Mouse (Mus musculus) midbrain, embryonic 16.5 days (tissue): ENCODE measurements around the gene Nr4a1. TPM values are rescaled to one million over a fixed set of nuclear protein-coding genes. Genes with fewer than 3 reads are reported as not detected.
A peak's percentile ranks its signal among the peaks of the same experiment; 100 is the strongest.

ENCODE experiments used
- ATAC-seq: fragments of 200-750 bp; cut with Nextera tagmentation; 2 replicates; pipeline ENCODE4 v1.8.0; 2017; ENCODE audit warnings: moderate TSS enrichment
- H3K27ac ChIP-seq: fragments of 300-500 bp; sonication (generic); 2 replicates; pipeline ENCODE4 v1.5.1; 2014; ENCODE audit warnings: mild to moderate bottlenecking, low read length, mixed read lengths
- H3K27me3 ChIP-seq: fragments of 300-500 bp; sonication (generic); 2 replicates; pipeline ENCODE4 v1.6.1; 2014; ENCODE audit warnings: low read depth, low read length, mixed read lengths; ENCODE audit not compliant: control insufficient read depth, insufficient read depth
- H3K36me3 ChIP-seq: fragments of 300-500 bp; sonication (generic); 2 replicates; pipeline ENCODE4 v1.6.1; 2014; ENCODE audit warnings: mild to moderate bottlenecking, low read length, moderate library complexity, mixed read lengths; ENCODE audit not compliant: control insufficient read depth, insufficient read depth
- H3K4me1 ChIP-seq: fragments of 300-500 bp; sonication (generic); 2 replicates; pipeline ENCODE4 v1.6.1; 2014; ENCODE audit warnings: mild to moderate bottlenecking, low read length, mixed read lengths; ENCODE audit not compliant: control insufficient read depth, insufficient read depth
- H3K4me2 ChIP-seq: fragments of 300-500 bp; sonication (generic); 2 replicates; pipeline ENCODE4 v1.6.1; 2014; ENCODE audit warnings: mild to moderate bottlenecking, low read length, mixed read lengths
- H3K4me3 ChIP-seq: fragments of 300-500 bp; sonication (generic); 2 replicates; pipeline ENCODE4 v1.5.1; 2014; ENCODE audit warnings: low read depth, mild to moderate bottlenecking, low read length, moderate library complexity, mixed read lengths
- H3K9ac ChIP-seq: fragments of 300-500 bp; sonication (generic); 2 replicates; pipeline ENCODE4 v1.6.1; 2014; ENCODE audit warnings: low read depth, low read length, mixed read lengths
- H3K9me3 ChIP-seq: fragments of 300-500 bp; sonication (generic); replicated peaks from 2 replicates; pipeline ENCODE4 v1.6.1; 2014; ENCODE audit warnings: mild to moderate bottlenecking, low read length, mixed read lengths; ENCODE audit not compliant: control insufficient read depth, poor library complexity, severe bottlenecking
- WGBS: fragments of 180-500 bp; shearing (Covaris S2); extraction: QIAGEN DNeasy Blood & Tissue Kit; methylation state at CpG from one replicate; pipeline ENCODE4 v1.1.7; 2014; 5-methylcytosine and 5-hydroxymethylcytosine counted together
- polyA plus RNA-seq: library from polyadenylated mRNA; unstranded; fragments of >200 nt; fragmentation: Nextera tagmentation; extraction: Ambion mirVana; gene quantifications from 2 replicates; pipeline ENCODE4 v1.2.1, GENCODE M21; 2015

Nr4a1 gene
- polyA plus RNA-seq, 1 experiment from 2014 or later, result 6.4 TPM

GRCm38 (mm10) chr15:101283911-101284750 lies 30.1 kb downstream of the Nr4a1 start, which contains the start of gene Atg101:
Gene Atg101, plus strand, starts transcription at chr15:101284272.
- no peaks in the 10 kb centered on the region for H3K9me3 ChIP-seq
- H3K4me1 ChIP-seq, result peaks cover 13% of the 10 kb centered on the region
- no peaks in the 10 kb centered on the region for H3K27me3 ChIP-seq
- H3K27ac ChIP-seq, result peak within 1 kb of the TSS; percentile 81
- peaks cover under 1% of the 10 kb centered on the region for H3K36me3 ChIP-seq
- under 1% methylated on average over 61 of the region's 61 CpGs for WGBS
- peak; percentile 93 for ATAC-seq
- peak within 1 kb of the TSS; percentile 88 for H3K9ac ChIP-seq
- H3K4me3 ChIP-seq, result peak within 1 kb of the TSS; percentile 80
- peak within 1 kb of the TSS; percentile 91 for H3K4me2 ChIP-seq

GRCm38 (mm10) chr15:101286129-101286770 lies 32.2 kb downstream of the Nr4a1 start:
- no peaks in the 10 kb centered on the region for H3K27me3 ChIP-seq
- H3K9ac ChIP-seq, result no peak overlapping the region
- no peak overlapping the region for H3K4me2 ChIP-seq
- whole genome bisulfite sequencing, result 62% methylated on average over 9 of the region's 9 CpGs
- no peak overlapping the region for H3K4me3 ChIP-seq
- H3K36me3 ChIP-seq, result peaks cover 9% of the 10 kb centered on the region
- H3K9me3 ChIP-seq, result no peaks in the 10 kb centered on the region
- no peak overlapping the region for H3K27ac ChIP-seq
- ATAC-seq, result no peak
- H3K4me1 ChIP-seq, result peaks cover 13% of the 10 kb centered on the region

- Histone ChIP-seq H3K9ac (no peak overlapping the region), H3K9me3 (no peaks in the 10 kb centered on the region), H3K27ac (no peak overlapping the region), H3K4me2 (no peak overlapping the region), H3K4me1 (peaks cover 13% of the 10 kb centered on the region), H3K27me3 (no peaks in the 10 kb centered on the region), H3K36me3 (peaks cover 20% of the 10 kb centered on the region), H3K4me3 (no peak overlapping the region)
- WGBS, result 84% methylated on average over 6 of the region's 6 CpGs
- no peak for ATAC-seq
Measured at GRCm38 (mm10) chr15:101287361-101287760, 33.3 kb downstream of the Nr4a1 start.

- ATAC-seq, result no peak
- Histone ChIP-seq H3K4me3 (no peak overlapping the region), H3K27ac (no peak overlapping the region), H3K4me2 (no peak overlapping the region), H3K27me3 (no peaks in the 10 kb centered on the region), H3K9me3 (no peaks in the 10 kb centered on the region), H3K36me3 (peaks cover 24% of the 10 kb centered on the region), H3K4me1 (peaks cover 4% of the 10 kb centered on the region), H3K9ac (no peak overlapping the region)
- WGBS, result 95% methylated on average over 15 of the region's 15 CpGs
Measured at GRCm38 (mm10) chr15:101290354-101290753, 36.3 kb downstream of the Nr4a1 start.

GRCm38 (mm10) chr15:101292012-101292411 lies 37.9 kb downstream of the Nr4a1 start:
- Histone ChIP-seq H3K9ac (no peak overlapping the region), H3K27me3 (no peaks in the 10 kb centered on the region), H3K27ac (no peak overlapping the region), H3K36me3 (peaks cover 24% of the 10 kb centered on the region), H3K9me3 (no peaks in the 10 kb centered on the region), H3K4me3 (no peak overlapping the region), H3K4me2 (no peak overlapping the region), H3K4me1 (no peaks in the 10 kb centered on the region)
- WGBS, result 84% methylated on average over 3 of the region's 3 CpGs
- ATAC-seq, result no peak

GRCm38 (mm10) chr15:101293025-101293621 lies 39.1 kb downstream of the Nr4a1 start, which contains the start of gene 6030408B16Rik:
Gene 6030408B16Rik, plus strand, starts transcription at chr15:101293212.
- no peak within 1 kb of the TSS for H3K9ac ChIP-seq
- peaks cover 24% of the 10 kb centered on the region for H3K36me3 ChIP-seq
- 69% methylated on average over 18 of the region's 18 CpGs for WGBS
- H3K27me3 ChIP-seq, result no peaks in the 10 kb centered on the region
- H3K4me2 ChIP-seq, result no peak within 1 kb of the TSS
- no peaks in the 10 kb centered on the region for H3K4me1 ChIP-seq
- H3K27ac ChIP-seq, result no peak within 1 kb of the TSS
- ATAC-seq, result no peak
- no peak within 1 kb of the TSS for H3K4me3 ChIP-seq
- no peaks in the 10 kb centered on the region for H3K9me3 ChIP-seq

GRCm38 (mm10) chr15:101294028-101294894 lies 40.2 kb downstream of the Nr4a1 start:
- Histone ChIP-seq H3K4me3 (no peak overlapping the region), H3K4me2 (no peak overlapping the region), H3K27me3 (no peaks in the 10 kb centered on the region), H3K4me1 (no peaks in the 10 kb centered on the region), H3K9me3 (no peaks in the 10 kb centered on the region), H3K36me3 (peaks cover 22% of the 10 kb centered on the region), H3K9ac (no peak overlapping the region), H3K27ac (no peak overlapping the region)
- WGBS, result 69% methylated on average over 16 of the region's 16 CpGs
- ATAC-seq, result no peak

GRCm38 (mm10) chr15:101295106-101295505 lies 41.0 kb downstream of the Nr4a1 start:
- Histone ChIP-seq H3K36me3 (peaks cover 14% of the 10 kb centered on the region), H3K4me3 (no peak overlapping the region), H3K27ac (no peak overlapping the region), H3K9ac (no peak overlapping the region), H3K4me2 (no peak overlapping the region), H3K4me1 (no peaks in the 10 kb centered on the region), H3K9me3 (no peaks in the 10 kb centered on the region), H3K27me3 (no peaks in the 10 kb centered on the region)
- ATAC-seq, result no peak
- 74% methylated on average over 7 of the region's 7 CpGs for WGBS
